Mouse (Mus musculus): ENCODE measurements at regions not wholly inside any gene's neighbourhood (a gene's known extent, or its start where the extent isn't known, plus 50 kb on each side); places are given as distances from the start of the nearest gene placed in this dataset.

DNA sequence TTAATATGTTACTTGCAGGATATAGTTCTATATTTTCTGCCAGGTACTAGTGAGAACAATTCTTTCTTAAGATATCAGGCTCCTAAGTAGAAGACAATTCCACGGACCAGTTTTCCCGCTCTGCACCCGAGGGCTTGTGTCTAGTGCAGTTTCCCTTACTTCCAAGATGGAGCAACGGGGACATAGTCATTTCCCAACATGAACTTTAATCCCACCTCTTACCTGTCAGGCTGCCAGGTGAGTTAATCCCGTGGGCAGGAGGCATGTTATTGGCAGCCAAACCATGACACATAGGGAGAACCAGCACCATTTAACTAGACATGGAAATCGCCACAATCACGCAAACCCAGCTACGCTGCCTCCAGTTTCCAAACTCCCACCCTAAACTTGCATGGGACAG lies 624.4 kb upstream of the 3110018I06Rik start:
- TF ChIP-seq CTCF (IDR thresholded peaks at IDR 0.05; ENCODE audit: control insufficient read depth, insufficient read depth, insufficient replicate concordance, low read depth, low read length) (no peak), POLR2A (IDR thresholded peaks at IDR 0.05; ENCODE audit: control insufficient read depth, low read depth, low read length) (no peak)

All from testis, adult 2 months (tissue).